Mouse (Mus musculus): ENCODE results near the gene Bank1. TPM values are rescaled to one million over a fixed set of nuclear protein-coding genes. Genes with fewer than 3 reads are reported as not detected.

The Bank1 gene
- polyA plus RNA-seq, 1 experiment from 2014 or later: 0.93 TPM

DNA sequence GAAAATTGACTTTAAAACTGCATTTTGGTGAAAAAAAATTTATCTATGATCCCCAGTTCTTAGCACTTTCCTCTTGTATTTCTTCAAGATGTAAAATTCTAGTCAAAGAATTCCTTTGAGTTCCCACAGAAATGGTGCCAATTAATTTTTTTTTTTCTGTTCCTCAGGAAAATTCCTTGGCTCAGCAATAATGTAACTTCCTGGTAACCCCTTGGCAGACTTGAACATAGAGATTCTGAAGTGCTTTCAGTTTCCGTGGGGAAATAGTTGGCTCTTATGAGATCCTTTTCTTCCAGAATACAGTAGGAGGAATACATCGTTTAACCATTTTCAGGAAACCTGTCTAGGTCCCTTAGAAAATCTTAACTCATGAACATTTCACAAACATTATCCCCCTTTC lies 247.3 kb downstream of the Bank1 start:
- Histone ChIP-seq H3K9me3 (ENCODE audit: control insufficient read depth, low read length) (no peaks in the 10 kb centered on the region), H3K4me2 (replicated peaks; ENCODE audit: low read depth, low read length) (no peak overlapping the region), H3K4me1 (ENCODE audit: control insufficient read depth, insufficient read depth, low read length) (no peaks in the 10 kb centered on the region), H3K27me3 (ENCODE audit: control insufficient read depth, insufficient read depth, low read length) (no peaks in the 10 kb centered on the region), H3K36me3 (ENCODE audit: control insufficient read depth, insufficient read depth, low read length) (no peaks in the 10 kb centered on the region), H3K4me3 (ENCODE audit: low read length) (no peak overlapping the region), H3K27ac (ENCODE audit: low read depth, low read length) (no peak overlapping the region), H3K9ac (ENCODE audit: low read depth, low read length) (no peak overlapping the region)
- WGBS: 88% methylated on average over 2 of the region's 2 CpGs
- no peak for ATAC-seq (ENCODE audit: low FRiP score, low TSS enrichment)

DNA sequence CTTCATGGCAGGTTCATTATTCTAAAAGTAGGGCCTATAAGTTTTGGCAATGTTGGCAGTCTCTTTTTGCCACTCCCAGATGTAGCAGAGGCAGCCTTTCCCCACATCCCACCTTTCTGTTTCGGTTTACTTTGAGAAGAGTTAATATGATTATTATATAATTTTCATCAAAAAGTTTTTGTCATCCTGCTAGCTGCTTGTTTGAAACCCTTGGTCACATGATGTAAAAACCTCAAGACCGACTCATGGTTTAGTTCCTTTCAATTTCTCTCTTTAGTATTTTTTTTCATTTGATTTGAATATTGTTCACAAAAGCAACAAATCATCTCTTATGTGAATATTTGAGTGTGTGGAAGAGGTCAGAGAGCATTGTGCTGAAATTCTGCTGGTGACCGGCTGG lies 255.5 kb downstream of the Bank1 start:
- H3K4me3 ChIP-seq (ENCODE audit: low read length): no peak overlapping the region
- no peak for ATAC-seq (ENCODE audit: low FRiP score, low TSS enrichment)
- H3K36me3 ChIP-seq (ENCODE audit: control insufficient read depth, insufficient read depth, low read length): no peaks in the 10 kb centered on the region
- H3K27ac ChIP-seq (ENCODE audit: low read depth, low read length): no peak overlapping the region
- no peak overlapping the region for H3K4me2 ChIP-seq (replicated peaks; ENCODE audit: low read depth, low read length)
- H3K9ac ChIP-seq (ENCODE audit: low read depth, low read length): no peak overlapping the region
- no peaks in the 10 kb centered on the region for H3K9me3 ChIP-seq (ENCODE audit: control insufficient read depth, low read length)
- WGBS: 87% methylated on average over 3 of the region's 3 CpGs
- H3K27me3 ChIP-seq (ENCODE audit: control insufficient read depth, insufficient read depth, low read length): no peaks in the 10 kb centered on the region
- H3K4me1 ChIP-seq (ENCODE audit: control insufficient read depth, insufficient read depth, low read length): no peaks in the 10 kb centered on the region

DNA sequence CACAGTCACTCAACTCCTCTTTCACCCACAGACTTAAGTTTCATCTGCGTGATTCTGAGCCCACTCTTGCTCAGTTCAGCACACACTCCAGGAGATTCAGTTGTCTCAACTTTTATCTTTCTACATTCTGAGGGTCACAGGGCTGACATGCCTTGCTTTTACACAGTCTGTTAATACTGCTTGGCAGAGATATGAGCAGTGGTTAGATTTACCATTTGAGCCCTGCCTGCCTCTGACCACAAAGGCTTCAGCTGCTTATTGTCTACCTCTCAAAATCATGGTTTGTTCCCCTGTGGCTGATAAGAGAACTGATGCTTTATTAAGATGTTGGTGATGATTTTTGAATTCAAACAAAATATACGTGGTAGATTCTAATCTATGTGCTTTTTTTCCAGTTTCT lies 264.0 kb downstream of the Bank1 start:
- no peak for ATAC-seq (ENCODE audit: low FRiP score, low TSS enrichment)
- Histone ChIP-seq H3K4me2 (replicated peaks; ENCODE audit: low read depth, low read length) (no peak overlapping the region), H3K9ac (ENCODE audit: low read depth, low read length) (no peak overlapping the region), H3K27me3 (ENCODE audit: control insufficient read depth, insufficient read depth, low read length) (no peaks in the 10 kb centered on the region), H3K4me3 (ENCODE audit: low read length) (no peak overlapping the region), H3K9me3 (ENCODE audit: control insufficient read depth, low read length) (no peaks in the 10 kb centered on the region), H3K27ac (ENCODE audit: low read depth, low read length) (no peak overlapping the region), H3K4me1 (ENCODE audit: control insufficient read depth, insufficient read depth, low read length) (no peaks in the 10 kb centered on the region), H3K36me3 (ENCODE audit: control insufficient read depth, insufficient read depth, low read length) (no peaks in the 10 kb centered on the region)
- 80% methylated on average over 2 of the region's 2 CpGs for WGBS

DNA sequence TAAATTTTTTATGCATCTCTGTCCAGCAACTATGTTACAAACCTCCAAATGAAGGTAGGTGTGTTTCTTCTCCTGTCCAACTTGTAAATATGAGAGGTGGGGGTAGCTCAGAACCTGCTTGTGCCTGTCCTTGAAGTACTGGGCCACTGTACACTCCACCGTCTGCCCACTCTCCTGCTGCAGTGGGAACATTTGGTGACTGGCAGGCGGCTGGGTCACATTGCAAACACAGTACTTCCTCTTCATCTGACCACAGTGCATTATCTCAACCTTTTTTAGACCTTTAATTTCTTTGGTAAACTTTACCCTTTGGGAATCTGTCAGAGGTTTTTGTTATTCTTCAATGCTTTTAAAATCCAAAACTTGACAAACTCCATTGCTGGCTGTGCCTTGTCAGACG lies 275.2 kb downstream of the Bank1 start:
- ATAC-seq (ENCODE audit: low FRiP score, low TSS enrichment): no peak
- Histone ChIP-seq H3K27ac (ENCODE audit: low read depth, low read length) (no peak overlapping the region), H3K36me3 (ENCODE audit: control insufficient read depth, insufficient read depth, low read length) (no peaks in the 10 kb centered on the region), H3K4me3 (ENCODE audit: low read length) (no peak overlapping the region), H3K9ac (ENCODE audit: low read depth, low read length) (no peak overlapping the region), H3K4me2 (replicated peaks; ENCODE audit: low read depth, low read length) (no peak overlapping the region), H3K27me3 (ENCODE audit: control insufficient read depth, insufficient read depth, low read length) (no peaks in the 10 kb centered on the region), H3K9me3 (ENCODE audit: control insufficient read depth, low read length) (no peaks in the 10 kb centered on the region), H3K4me1 (ENCODE audit: control insufficient read depth, insufficient read depth, low read length) (no peaks in the 10 kb centered on the region)
- 82% methylated on average over 3 of the region's 3 CpGs for WGBS

DNA sequence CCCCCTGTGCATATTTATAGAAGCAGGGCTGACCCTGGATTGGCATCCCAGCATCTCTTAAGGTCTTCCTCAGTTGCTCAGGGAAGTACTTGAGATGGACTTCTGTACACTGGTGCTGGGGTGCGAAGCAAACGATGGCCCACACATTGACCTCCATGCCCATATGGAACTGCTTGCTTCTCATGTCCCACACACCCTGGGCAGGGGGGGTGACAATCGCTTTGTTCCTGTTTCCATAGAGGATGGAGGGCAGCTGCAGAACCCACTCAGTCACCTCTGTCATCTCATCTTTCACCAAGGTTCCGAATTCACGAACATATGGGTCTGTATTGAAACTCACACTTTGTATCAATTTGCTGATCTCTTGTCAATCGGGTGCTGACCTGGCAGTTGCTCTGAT lies 275.7 kb downstream of the Bank1 start:
- ATAC-seq (ENCODE audit: low FRiP score, low TSS enrichment): no peak
- Histone ChIP-seq H3K9me3 (ENCODE audit: control insufficient read depth, low read length) (no peaks in the 10 kb centered on the region), H3K4me3 (ENCODE audit: low read length) (no peak overlapping the region), H3K36me3 (ENCODE audit: control insufficient read depth, insufficient read depth, low read length) (no peaks in the 10 kb centered on the region), H3K9ac (ENCODE audit: low read depth, low read length) (no peak overlapping the region), H3K4me2 (replicated peaks; ENCODE audit: low read depth, low read length) (no peak overlapping the region), H3K27ac (ENCODE audit: low read depth, low read length) (no peak overlapping the region), H3K4me1 (ENCODE audit: control insufficient read depth, insufficient read depth, low read length) (no peaks in the 10 kb centered on the region), H3K27me3 (ENCODE audit: control insufficient read depth, insufficient read depth, low read length) (no peaks in the 10 kb centered on the region)
- WGBS: 92% methylated on average over 6 of the region's 6 CpGs

DNA sequence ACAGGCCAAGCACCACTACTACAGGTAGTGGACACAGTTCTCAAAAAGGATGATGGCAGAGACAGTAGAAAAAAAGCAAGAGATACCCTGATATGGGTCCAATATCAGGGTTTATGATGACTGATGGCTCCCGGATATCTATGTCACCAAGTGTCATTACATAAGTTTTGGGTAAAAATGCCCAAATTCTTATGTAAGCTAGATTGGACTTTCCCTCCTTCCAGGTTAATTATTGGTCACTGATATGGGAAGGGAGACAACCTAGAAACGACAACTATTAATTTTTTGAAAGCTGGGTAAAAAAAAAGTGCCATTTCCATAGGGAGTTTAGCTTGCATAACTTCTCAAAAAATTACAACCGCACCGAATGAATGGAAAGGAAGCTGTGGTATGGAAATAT lies 277.8 kb downstream of the Bank1 start:
- Histone ChIP-seq H3K4me2 (replicated peaks; ENCODE audit: low read depth, low read length) (no peak overlapping the region), H3K36me3 (ENCODE audit: control insufficient read depth, insufficient read depth, low read length) (no peaks in the 10 kb centered on the region), H3K4me1 (ENCODE audit: control insufficient read depth, insufficient read depth, low read length) (no peaks in the 10 kb centered on the region), H3K27me3 (ENCODE audit: control insufficient read depth, insufficient read depth, low read length) (no peaks in the 10 kb centered on the region), H3K4me3 (ENCODE audit: low read length) (no peak overlapping the region), H3K27ac (ENCODE audit: low read depth, low read length) (no peak overlapping the region), H3K9me3 (ENCODE audit: control insufficient read depth, low read length) (peaks cover 4% of the 10 kb centered on the region; the same call in 1 of the 2 replicates), H3K9ac (ENCODE audit: low read depth, low read length) (no peak overlapping the region)
- WGBS: 80% methylated on average over 4 of the region's 4 CpGs
- ATAC-seq (ENCODE audit: low FRiP score, low TSS enrichment): no peak

DNA sequence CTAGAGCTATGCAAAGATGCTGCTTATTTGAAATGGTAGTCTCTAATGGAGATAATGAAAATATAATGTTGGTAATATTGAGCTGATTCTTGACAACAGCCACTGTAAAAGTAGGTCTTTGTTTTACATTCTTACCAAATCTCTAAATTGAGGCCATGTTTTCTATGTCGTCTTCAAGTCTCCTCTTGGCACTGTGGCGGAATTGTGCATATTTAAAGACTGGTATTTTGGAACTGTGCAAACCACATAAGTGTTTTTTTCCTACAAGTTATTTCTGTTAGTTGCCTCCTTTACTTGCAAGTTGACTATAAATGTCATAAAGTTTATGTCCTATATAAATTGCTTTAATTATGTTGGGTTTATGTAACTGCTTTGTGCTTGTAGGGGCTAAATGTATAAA lies 280.5 kb downstream of the Bank1 start:
- H3K4me3 ChIP-seq (ENCODE audit: low read length): no peak overlapping the region
- H3K27ac ChIP-seq (ENCODE audit: low read depth, low read length): no peak overlapping the region
- H3K36me3 ChIP-seq (ENCODE audit: control insufficient read depth, insufficient read depth, low read length): no peaks in the 10 kb centered on the region
- H3K4me2 ChIP-seq (replicated peaks; ENCODE audit: low read depth, low read length): no peak overlapping the region
- WGBS: 90% methylated on average over 2 of the region's 2 CpGs
- H3K27me3 ChIP-seq (ENCODE audit: control insufficient read depth, insufficient read depth, low read length): no peaks in the 10 kb centered on the region
- no peaks in the 10 kb centered on the region for H3K4me1 ChIP-seq (ENCODE audit: control insufficient read depth, insufficient read depth, low read length)
- no peak for ATAC-seq (ENCODE audit: low FRiP score, low TSS enrichment)
- peaks cover 4% of the 10 kb centered on the region; the same call in 1 of the 2 replicates for H3K9me3 ChIP-seq (ENCODE audit: control insufficient read depth, low read length)
- no peak overlapping the region for H3K9ac ChIP-seq (ENCODE audit: low read depth, low read length)

DNA sequence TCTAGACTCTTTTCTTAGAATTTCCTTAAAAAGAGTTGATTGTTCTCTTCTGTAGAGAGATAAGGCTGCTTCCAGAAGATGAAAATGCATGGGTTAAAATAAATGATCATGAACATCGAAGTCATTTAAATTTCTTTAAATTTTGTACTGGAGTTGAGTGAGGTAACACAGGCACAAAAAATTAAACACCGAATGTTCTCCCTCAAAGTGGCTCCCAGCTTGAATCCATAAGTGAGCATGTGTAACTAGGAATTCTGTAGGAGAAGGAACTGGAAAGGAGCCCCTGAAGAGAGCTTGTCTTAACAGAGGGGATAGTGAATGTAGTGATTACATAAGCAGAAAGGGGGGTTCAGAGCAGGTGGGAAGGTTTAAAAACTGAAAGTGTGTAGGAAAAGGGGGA lies 285.8 kb downstream of the Bank1 start:
- no peaks in the 10 kb centered on the region for H3K4me1 ChIP-seq (ENCODE audit: control insufficient read depth, insufficient read depth, low read length)
- no peak overlapping the region for H3K27ac ChIP-seq (ENCODE audit: low read depth, low read length)
- WGBS: 95% methylated on average over 2 of the region's 2 CpGs
- no peak overlapping the region for H3K4me2 ChIP-seq (replicated peaks; ENCODE audit: low read depth, low read length)
- H3K9me3 ChIP-seq (ENCODE audit: control insufficient read depth, low read length): peaks cover 4% of the 10 kb centered on the region; the same call in 1 of the 2 replicates
- no peaks in the 10 kb centered on the region for H3K27me3 ChIP-seq (ENCODE audit: control insufficient read depth, insufficient read depth, low read length)
- H3K36me3 ChIP-seq (ENCODE audit: control insufficient read depth, insufficient read depth, low read length): no peaks in the 10 kb centered on the region
- ATAC-seq (ENCODE audit: low FRiP score, low TSS enrichment): no peak
- no peak overlapping the region for H3K4me3 ChIP-seq (ENCODE audit: low read length)
- no peak overlapping the region for H3K9ac ChIP-seq (ENCODE audit: low read depth, low read length)

DNA sequence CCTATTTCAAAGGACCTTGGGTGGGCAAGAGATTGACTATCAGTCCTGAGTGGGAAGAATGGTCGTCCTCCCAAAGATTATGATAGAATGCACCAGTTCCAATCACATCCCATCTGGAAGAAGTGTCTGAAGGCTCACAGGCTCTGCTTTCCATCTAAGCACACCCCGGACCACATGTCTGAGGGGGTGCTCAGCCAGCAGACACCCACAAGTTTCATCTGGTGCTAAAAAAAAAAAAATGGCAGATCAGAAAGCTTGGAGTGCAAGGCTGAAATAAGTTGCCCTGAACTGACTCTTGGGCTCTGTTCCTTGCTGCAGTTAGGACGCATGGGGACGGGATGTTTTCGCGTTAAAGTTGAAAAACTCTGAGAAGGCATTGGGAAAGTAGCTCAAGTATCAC lies 286.4 kb downstream of the Bank1 start:
- H3K27me3 ChIP-seq (ENCODE audit: control insufficient read depth, insufficient read depth, low read length): no peaks in the 10 kb centered on the region
- H3K9me3 ChIP-seq (ENCODE audit: control insufficient read depth, low read length): peaks cover 4% of the 10 kb centered on the region; the same call in 1 of the 2 replicates
- H3K27ac ChIP-seq (ENCODE audit: low read depth, low read length): no peak overlapping the region
- ATAC-seq (ENCODE audit: low FRiP score, low TSS enrichment): no peak
- WGBS: 89% methylated on average over 6 of the region's 6 CpGs
- no peak overlapping the region for H3K4me3 ChIP-seq (ENCODE audit: low read length)
- H3K4me1 ChIP-seq (ENCODE audit: control insufficient read depth, insufficient read depth, low read length): no peaks in the 10 kb centered on the region
- H3K4me2 ChIP-seq (replicated peaks; ENCODE audit: low read depth, low read length): no peak overlapping the region
- H3K36me3 ChIP-seq (ENCODE audit: control insufficient read depth, insufficient read depth, low read length): no peaks in the 10 kb centered on the region
- no peak overlapping the region for H3K9ac ChIP-seq (ENCODE audit: low read depth, low read length)

DNA sequence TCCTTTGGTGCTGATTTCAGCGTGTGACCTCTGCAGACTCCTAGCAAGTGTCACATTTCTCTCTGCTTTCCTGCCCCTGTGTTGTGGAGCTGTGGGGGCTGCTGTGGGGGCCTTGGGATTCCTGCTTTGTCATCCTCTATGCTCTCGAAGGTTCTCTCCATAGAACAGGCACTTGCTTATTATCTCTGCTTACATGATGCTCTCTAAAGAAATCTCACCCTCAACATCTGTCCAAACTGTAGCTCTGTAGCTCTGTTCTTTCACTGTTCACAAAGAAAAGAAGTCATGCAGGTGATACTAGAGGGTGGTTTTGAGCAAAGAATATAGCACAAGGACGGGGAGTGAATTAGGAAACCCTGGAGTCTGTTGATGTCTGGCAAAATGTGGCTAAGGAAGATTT lies 288.6 kb downstream of the Bank1 start:
- no peak overlapping the region for H3K4me2 ChIP-seq (replicated peaks; ENCODE audit: low read depth, low read length)
- no peaks in the 10 kb centered on the region for H3K4me1 ChIP-seq (ENCODE audit: control insufficient read depth, insufficient read depth, low read length)
- H3K36me3 ChIP-seq (ENCODE audit: control insufficient read depth, insufficient read depth, low read length): no peaks in the 10 kb centered on the region
- no peak overlapping the region for H3K27ac ChIP-seq (ENCODE audit: low read depth, low read length)
- no peak overlapping the region for H3K4me3 ChIP-seq (ENCODE audit: low read length)
- H3K9ac ChIP-seq (ENCODE audit: low read depth, low read length): no peak overlapping the region
- WGBS: 28% methylated on average over 3 of the region's 3 CpGs
- H3K9me3 ChIP-seq (ENCODE audit: control insufficient read depth, low read length): no peaks in the 10 kb centered on the region
- H3K27me3 ChIP-seq (ENCODE audit: control insufficient read depth, insufficient read depth, low read length): no peaks in the 10 kb centered on the region
- no peak for ATAC-seq (ENCODE audit: low FRiP score, low TSS enrichment)

Data from kidney, embryonic 14.5 days (tissue).